Mouse (Mus musculus): ENCODE results near the gene Med10. TPM values are rescaled to one million over a fixed set of nuclear protein-coding genes. Genes with fewer than 3 reads are reported as not detected.

Med10 gene
- polyA plus RNA-seq, 1 experiment from 2014 or later = 149 TPM

DNA sequence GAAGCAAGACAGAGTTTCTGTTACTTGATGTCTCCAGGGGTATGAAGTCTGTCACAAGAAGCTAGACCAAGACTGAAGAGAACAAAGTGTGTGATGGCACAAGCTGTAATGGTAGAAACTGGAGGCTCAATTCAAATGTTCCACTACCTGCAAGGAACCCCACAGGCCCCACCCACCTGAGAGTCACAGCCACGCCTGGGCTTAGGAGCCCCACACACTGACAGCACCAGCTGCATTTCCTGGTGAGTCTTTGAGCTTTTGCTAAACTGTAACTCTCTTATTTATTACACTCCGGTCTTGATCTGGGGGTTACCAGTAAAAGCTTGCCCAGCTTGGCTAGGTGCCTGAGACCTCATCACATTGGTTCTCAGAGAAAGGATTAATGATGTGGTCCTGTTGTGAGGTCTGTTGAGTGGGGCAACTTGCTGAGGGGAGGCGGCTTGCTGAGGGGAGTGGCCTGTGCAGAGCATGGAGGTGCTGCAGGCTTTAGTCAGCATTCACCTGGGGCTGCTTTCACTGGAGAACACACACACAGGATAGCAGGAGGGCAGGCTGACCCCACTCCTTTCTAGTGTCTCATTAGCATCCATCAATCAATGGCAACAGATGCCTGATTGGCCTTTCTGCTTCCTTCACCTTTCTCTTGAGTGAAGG is 19.1 kb downstream of the Med10 start:
- WGBS = 70% methylated on average over 3 of the region's 3 CpGs
- Histone ChIP-seq H3K9me3 (ENCODE audit: control insufficient read depth, low read length) (no peaks in the 10 kb centered on the region), H3K36me3 (ENCODE audit: control insufficient read depth, insufficient read depth, low read length) (peaks cover 7% of the 10 kb centered on the region), H3K4me2 (ENCODE audit: low read depth, low read length) (no peak overlapping the region), H3K27me3 (ENCODE audit: control insufficient read depth, insufficient read depth, low read length) (no peaks in the 10 kb centered on the region), H3K4me1 (ENCODE audit: control insufficient read depth, insufficient read depth, low read length) (0 out of 2 replicates have a peak, but pooled peaks cover 2% of the 10 kb centered on the region), H3K4me3 (ENCODE audit: low read depth, low read length) (no peak overlapping the region), H3K27ac (ENCODE audit: low read depth, low read length) (no peak overlapping the region), H3K9ac (replicated peaks; ENCODE audit: low read depth, low read length) (no peak overlapping the region)
- no peak for ATAC-seq (ENCODE audit: low read depth)

- H3K9ac ChIP-seq (replicated peaks; ENCODE audit: low read depth, low read length) = 0 out of 2 replicates have a peak overlapping the region, but pooled peaks have one; percentile 34
- H3K9me3 ChIP-seq (ENCODE audit: control insufficient read depth, low read length) = no peaks in the 10 kb centered on the region
- ATAC-seq (ENCODE audit: low read depth) = peak; percentile 71
- no peaks in the 10 kb centered on the region for H3K36me3 ChIP-seq (ENCODE audit: control insufficient read depth, insufficient read depth, low read length)
- H3K4me3 ChIP-seq (ENCODE audit: low read depth, low read length) = no peak overlapping the region
- H3K27ac ChIP-seq (ENCODE audit: low read depth, low read length) = peak overlapping the region; percentile 66
- H3K4me1 ChIP-seq (ENCODE audit: control insufficient read depth, insufficient read depth, low read length) = 0 out of 2 replicates have a peak, but pooled peaks cover 2% of the 10 kb centered on the region
- H3K4me2 ChIP-seq (ENCODE audit: low read depth, low read length) = peak overlapping the region; percentile 24; the same call in 1 of the 2 replicates
- WGBS = 35% methylated on average over 19 of the region's 19 CpGs
- H3K27me3 ChIP-seq (ENCODE audit: control insufficient read depth, insufficient read depth, low read length) = no peaks in the 10 kb centered on the region
Observed at GRCm38 (mm10) chr13:69823920-69824637, 21.9 kb downstream of the Med10 start.

DNA sequence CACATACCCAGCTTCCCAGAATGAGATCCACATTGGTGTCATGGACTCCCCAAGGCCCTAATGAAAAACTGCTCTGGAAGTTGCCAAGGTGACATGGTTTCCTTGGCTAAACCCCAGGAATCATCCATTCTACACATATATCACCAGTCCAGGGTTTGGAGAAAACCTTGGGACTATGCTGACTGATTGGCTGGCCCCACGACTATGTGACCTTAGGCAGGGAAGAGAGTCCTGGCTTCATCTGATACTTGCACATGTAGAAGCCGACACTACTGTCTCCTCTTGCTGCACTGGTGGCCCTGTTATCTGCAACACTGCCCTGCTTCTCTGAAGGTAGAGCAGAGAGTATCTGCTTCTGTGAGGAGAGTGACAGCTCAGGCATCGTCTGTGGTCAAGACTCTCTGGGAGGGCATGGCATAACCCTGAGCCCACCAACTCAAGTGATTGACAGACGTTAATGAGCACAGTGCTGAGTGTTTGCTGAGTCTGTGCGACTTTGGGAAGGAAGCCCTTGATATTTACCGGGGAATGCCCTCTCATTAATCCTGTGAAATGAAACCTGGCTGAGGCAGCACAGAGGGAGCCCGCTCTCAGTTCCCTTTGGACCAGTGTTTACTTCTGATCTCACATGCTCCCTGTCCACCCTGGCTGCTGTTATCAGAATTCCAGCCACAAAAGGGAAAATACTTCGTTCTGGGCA is 23.4 kb downstream of the Med10 start:
- Histone ChIP-seq H3K27me3 (ENCODE audit: control insufficient read depth, insufficient read depth, low read length) (no peaks in the 10 kb centered on the region), H3K9me3 (ENCODE audit: control insufficient read depth, low read length) (no peaks in the 10 kb centered on the region), H3K4me1 (ENCODE audit: control insufficient read depth, insufficient read depth, low read length) (0 out of 2 replicates have a peak, but pooled peaks cover 2% of the 10 kb centered on the region), H3K9ac (replicated peaks; ENCODE audit: low read depth, low read length) (no peak overlapping the region), H3K4me2 (ENCODE audit: low read depth, low read length) (no peak overlapping the region), H3K27ac (ENCODE audit: low read depth, low read length) (no peak overlapping the region), H3K4me3 (ENCODE audit: low read depth, low read length) (no peak overlapping the region), H3K36me3 (ENCODE audit: control insufficient read depth, insufficient read depth, low read length) (no peaks in the 10 kb centered on the region)
- 54% methylated on average over 8 of the region's 8 CpGs for WGBS
- ATAC-seq (ENCODE audit: low read depth) = no peak

DNA sequence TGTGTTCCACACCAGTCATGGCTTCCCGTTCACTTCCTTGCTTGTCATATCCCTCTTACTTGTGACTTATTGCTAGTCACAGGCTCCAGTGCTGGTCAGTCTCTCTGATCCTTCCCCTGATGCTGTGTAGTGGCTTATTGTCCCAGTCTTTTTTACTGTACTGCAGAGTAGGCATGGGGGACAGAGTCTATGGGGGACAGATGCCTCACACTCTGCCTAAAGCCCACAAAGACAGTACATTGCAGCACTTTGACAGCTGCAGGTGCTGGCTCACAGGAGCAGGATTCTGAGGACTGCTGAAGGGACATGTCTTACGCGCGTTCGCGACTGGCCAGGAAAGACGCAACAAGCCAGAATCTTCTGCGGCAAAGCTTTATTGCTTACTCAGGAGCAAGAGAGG is 28.4 kb downstream of the Med10 start:
- 90% methylated on average over 8 of the region's 8 CpGs for WGBS

GRCm38 (mm10) chr13:69832578-69832977 is 30.4 kb downstream of the Med10 start:
- H3K36me3 ChIP-seq (ENCODE audit: control insufficient read depth, insufficient read depth, low read length) = no peaks in the 10 kb centered on the region
- no peak overlapping the region for H3K4me3 ChIP-seq (ENCODE audit: low read depth, low read length)
- WGBS = 88% methylated on average over 9 of the region's 9 CpGs
- H3K9me3 ChIP-seq (ENCODE audit: control insufficient read depth, low read length) = no peaks in the 10 kb centered on the region
- H3K4me2 ChIP-seq (ENCODE audit: low read depth, low read length) = no peak overlapping the region
- no peak for ATAC-seq (ENCODE audit: low read depth)
- no peaks in the 10 kb centered on the region for H3K4me1 ChIP-seq (ENCODE audit: control insufficient read depth, insufficient read depth, low read length)
- no peaks in the 10 kb centered on the region for H3K27me3 ChIP-seq (ENCODE audit: control insufficient read depth, insufficient read depth, low read length)
- H3K9ac ChIP-seq (replicated peaks; ENCODE audit: low read depth, low read length) = no peak overlapping the region
- no peak overlapping the region for H3K27ac ChIP-seq (ENCODE audit: low read depth, low read length)

More for the DNA sequence above, 28.4 kb downstream of the Med10 start:
- no peaks in the 10 kb centered on the region for H3K9me3 ChIP-seq (ENCODE audit: control insufficient read depth, low read length)
- H3K4me2 ChIP-seq (ENCODE audit: low read depth, low read length) = no peak overlapping the region
- H3K27me3 ChIP-seq (ENCODE audit: control insufficient read depth, insufficient read depth, low read length) = no peaks in the 10 kb centered on the region
- H3K36me3 ChIP-seq (ENCODE audit: control insufficient read depth, insufficient read depth, low read length) = no peaks in the 10 kb centered on the region
- no peak overlapping the region for H3K9ac ChIP-seq (replicated peaks; ENCODE audit: low read depth, low read length)
- H3K27ac ChIP-seq (ENCODE audit: low read depth, low read length) = no peak overlapping the region
- no peak for ATAC-seq (ENCODE audit: low read depth)
- no peak overlapping the region for H3K4me3 ChIP-seq (ENCODE audit: low read depth, low read length)
- H3K4me1 ChIP-seq (ENCODE audit: control insufficient read depth, insufficient read depth, low read length) = no peaks in the 10 kb centered on the region

DNA sequence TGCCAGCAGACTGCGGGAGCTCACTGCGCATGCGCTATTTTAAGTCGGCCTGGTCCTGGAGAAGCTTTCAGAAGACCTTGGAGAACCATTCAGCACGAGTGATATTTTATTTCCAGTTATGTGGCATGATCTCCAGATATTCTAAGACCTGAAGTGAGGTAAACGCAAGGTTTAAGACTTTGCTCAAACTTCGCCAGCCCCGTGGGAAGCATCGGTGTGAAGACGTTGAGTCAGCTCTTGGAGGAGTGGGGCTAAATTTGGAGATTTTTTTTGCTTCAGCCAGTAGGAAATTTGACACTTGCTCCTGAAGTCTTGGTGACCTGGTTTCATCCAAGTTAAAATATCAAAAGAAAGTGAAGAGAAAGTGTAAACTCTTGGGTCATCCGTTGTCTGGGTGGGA is 31.2 kb downstream of the Med10 start:
- 93% methylated on average over 11 of the region's 11 CpGs for WGBS
- Histone ChIP-seq H3K9ac (replicated peaks; ENCODE audit: low read depth, low read length) (no peak overlapping the region), H3K4me3 (ENCODE audit: low read depth, low read length) (no peak overlapping the region)

GRCm38 (mm10) chr13:69845592-69845991 is 43.4 kb downstream of the Med10 start:
- H3K27ac ChIP-seq (ENCODE audit: low read depth, low read length) = no peak overlapping the region
- no peaks in the 10 kb centered on the region for H3K27me3 ChIP-seq (ENCODE audit: control insufficient read depth, insufficient read depth, low read length)
- WGBS = 78% methylated on average over 1 of the region's 1 CpGs
- no peak overlapping the region for H3K9ac ChIP-seq (replicated peaks; ENCODE audit: low read depth, low read length)
- H3K36me3 ChIP-seq (ENCODE audit: control insufficient read depth, insufficient read depth, low read length) = no peaks in the 10 kb centered on the region
- H3K4me3 ChIP-seq (ENCODE audit: low read depth, low read length) = no peak overlapping the region
- H3K9me3 ChIP-seq (ENCODE audit: control insufficient read depth, low read length) = no peaks in the 10 kb centered on the region
- no peak for ATAC-seq (ENCODE audit: low read depth)
- no peaks in the 10 kb centered on the region for H3K4me1 ChIP-seq (ENCODE audit: control insufficient read depth, insufficient read depth, low read length)
- no peak overlapping the region for H3K4me2 ChIP-seq (ENCODE audit: low read depth, low read length)

More for the DNA sequence above, 31.2 kb downstream of the Med10 start:
- Histone ChIP-seq H3K27me3 (ENCODE audit: control insufficient read depth, insufficient read depth, low read length) (no peaks in the 10 kb centered on the region), H3K4me2 (ENCODE audit: low read depth, low read length) (no peak overlapping the region), H3K36me3 (ENCODE audit: control insufficient read depth, insufficient read depth, low read length) (no peaks in the 10 kb centered on the region), H3K27ac (ENCODE audit: low read depth, low read length) (no peak overlapping the region), H3K4me1 (ENCODE audit: control insufficient read depth, insufficient read depth, low read length) (no peaks in the 10 kb centered on the region), H3K9me3 (ENCODE audit: control insufficient read depth, low read length) (no peaks in the 10 kb centered on the region)
- ATAC-seq (ENCODE audit: low read depth) = no peak

GRCm38 (mm10) chr13:69849579-69849978 is 47.4 kb downstream of the Med10 start:
- H3K9me3 ChIP-seq (ENCODE audit: control insufficient read depth, low read length) = no peaks in the 10 kb centered on the region
- no peak overlapping the region for H3K27ac ChIP-seq (ENCODE audit: low read depth, low read length)
- no peak overlapping the region for H3K4me3 ChIP-seq (ENCODE audit: low read depth, low read length)
- no peak overlapping the region for H3K9ac ChIP-seq (replicated peaks; ENCODE audit: low read depth, low read length)
- ATAC-seq (ENCODE audit: low read depth) = no peak
- WGBS = 96% methylated on average over 1 of the region's 1 CpGs
- H3K4me1 ChIP-seq (ENCODE audit: control insufficient read depth, insufficient read depth, low read length) = no peaks in the 10 kb centered on the region
- no peaks in the 10 kb centered on the region for H3K27me3 ChIP-seq (ENCODE audit: control insufficient read depth, insufficient read depth, low read length)
- no peaks in the 10 kb centered on the region for H3K36me3 ChIP-seq (ENCODE audit: control insufficient read depth, insufficient read depth, low read length)
- H3K4me2 ChIP-seq (ENCODE audit: low read depth, low read length) = no peak overlapping the region

- Histone ChIP-seq H3K4me2 (ENCODE audit: low read depth, low read length) (no peak overlapping the region), H3K27me3 (ENCODE audit: control insufficient read depth, insufficient read depth, low read length) (no peaks in the 10 kb centered on the region), H3K9ac (replicated peaks; ENCODE audit: low read depth, low read length) (no peak overlapping the region), H3K36me3 (ENCODE audit: control insufficient read depth, insufficient read depth, low read length) (no peaks in the 10 kb centered on the region), H3K4me1 (ENCODE audit: control insufficient read depth, insufficient read depth, low read length) (no peaks in the 10 kb centered on the region), H3K27ac (ENCODE audit: low read depth, low read length) (no peak overlapping the region), H3K4me3 (ENCODE audit: low read depth, low read length) (no peak overlapping the region), H3K9me3 (ENCODE audit: control insufficient read depth, low read length) (no peaks in the 10 kb centered on the region)
- ATAC-seq (ENCODE audit: low read depth) = no peak
- 67% methylated on average over 5 of the region's 5 CpGs for WGBS
Observed at GRCm38 (mm10) chr13:69852313-69852712, 50.1 kb downstream of the Med10 start.

Measured in neural tube, embryonic 14.5 days (tissue).